Mouse (Mus musculus): Measurements from ENCODE around the gene Pgrmc2.
A peak's percentile ranks its signal among the peaks of the same experiment; 100 is the strongest.

The Pgrmc2 gene

DNA sequence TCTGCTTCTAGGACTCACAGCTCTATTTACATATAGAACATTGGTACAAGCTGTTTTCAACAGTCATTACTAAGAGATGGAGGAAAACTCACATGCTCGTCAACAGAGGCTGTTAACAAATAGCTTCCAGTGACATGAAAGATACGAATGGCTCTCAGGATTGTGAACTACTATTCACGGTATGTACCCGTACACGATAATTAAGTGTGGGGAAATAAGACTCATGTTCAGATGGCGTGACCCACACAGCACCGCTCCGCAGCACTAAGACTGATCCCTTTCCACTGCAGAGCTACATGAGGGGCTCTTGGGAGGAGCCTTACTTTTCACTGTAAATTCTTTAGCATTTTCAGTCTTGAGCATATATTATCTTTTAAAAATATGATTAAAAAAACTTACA lies 7.5 kb downstream of the Pgrmc2 start:
- DNase-seq (ENCODE audit: low read depth in 2 of 2, low spot score in 2 of 2), result no peak

DNA sequence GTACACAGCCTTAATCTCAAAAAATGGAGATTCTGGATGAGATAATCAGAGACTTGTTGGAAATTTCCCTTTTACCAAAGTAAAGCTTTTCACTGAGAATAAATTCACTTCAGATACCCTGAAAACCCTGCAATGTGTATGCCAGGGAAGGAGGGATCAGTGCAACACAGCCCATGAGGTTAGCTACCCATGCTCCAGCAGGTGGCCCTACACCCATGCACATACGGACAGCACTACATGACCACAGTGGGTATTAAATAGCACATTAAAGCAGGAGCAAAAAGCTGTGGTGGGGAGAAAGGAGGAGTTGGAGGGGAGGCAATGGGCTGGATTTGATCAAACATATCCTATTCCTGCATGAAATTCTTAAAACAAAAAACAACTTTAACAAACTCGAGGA lies 12.3 kb downstream of the Pgrmc2 start:
- DNase-seq (ENCODE audit: low read depth in 2 of 2, low spot score in 2 of 2), result no peak

DNA sequence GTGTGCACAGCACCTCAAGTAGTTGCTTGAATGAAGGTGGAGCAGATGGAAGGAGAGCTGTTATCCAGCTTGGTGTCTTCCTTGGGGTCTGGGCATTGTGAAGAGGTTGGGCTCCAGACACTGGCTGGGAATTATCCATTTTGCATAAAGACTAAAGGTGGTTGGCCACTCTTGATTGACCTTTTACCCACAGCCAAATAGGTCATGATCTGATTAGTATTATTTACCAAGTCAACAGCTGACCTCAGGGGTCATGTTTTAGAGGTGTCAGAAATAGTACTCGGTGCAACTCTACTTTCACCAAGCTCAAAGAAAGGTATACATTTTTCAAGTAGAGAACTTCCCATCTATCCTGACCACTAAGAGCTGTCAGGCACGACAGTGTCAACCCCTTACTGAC lies 17.5 kb downstream of the Pgrmc2 start:
- no peak for DNase-seq (ENCODE audit: low read depth in 2 of 2, low spot score in 2 of 2)

DNA sequence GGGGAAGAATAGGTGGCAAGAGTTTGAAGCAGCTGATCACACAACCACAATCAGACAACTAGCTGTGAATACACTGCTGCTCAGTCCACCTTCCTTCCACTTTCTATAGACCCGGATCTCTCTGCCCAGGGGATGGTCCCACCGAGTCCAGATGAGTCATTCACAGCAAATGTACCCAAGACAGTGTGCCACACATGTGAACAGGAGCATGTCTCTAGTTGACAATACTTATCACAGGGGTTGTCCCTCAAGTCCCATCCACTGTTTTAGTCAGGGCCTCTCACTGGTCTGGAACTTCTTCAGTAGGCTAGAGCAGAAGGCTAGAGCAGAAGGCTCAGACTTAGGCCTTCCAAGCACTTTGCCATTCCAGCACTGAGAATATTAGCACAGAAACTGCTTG lies 20.1 kb downstream of the Pgrmc2 start:
- no peak for DNase-seq (ENCODE audit: low read depth in 2 of 2, low spot score in 2 of 2)

DNA sequence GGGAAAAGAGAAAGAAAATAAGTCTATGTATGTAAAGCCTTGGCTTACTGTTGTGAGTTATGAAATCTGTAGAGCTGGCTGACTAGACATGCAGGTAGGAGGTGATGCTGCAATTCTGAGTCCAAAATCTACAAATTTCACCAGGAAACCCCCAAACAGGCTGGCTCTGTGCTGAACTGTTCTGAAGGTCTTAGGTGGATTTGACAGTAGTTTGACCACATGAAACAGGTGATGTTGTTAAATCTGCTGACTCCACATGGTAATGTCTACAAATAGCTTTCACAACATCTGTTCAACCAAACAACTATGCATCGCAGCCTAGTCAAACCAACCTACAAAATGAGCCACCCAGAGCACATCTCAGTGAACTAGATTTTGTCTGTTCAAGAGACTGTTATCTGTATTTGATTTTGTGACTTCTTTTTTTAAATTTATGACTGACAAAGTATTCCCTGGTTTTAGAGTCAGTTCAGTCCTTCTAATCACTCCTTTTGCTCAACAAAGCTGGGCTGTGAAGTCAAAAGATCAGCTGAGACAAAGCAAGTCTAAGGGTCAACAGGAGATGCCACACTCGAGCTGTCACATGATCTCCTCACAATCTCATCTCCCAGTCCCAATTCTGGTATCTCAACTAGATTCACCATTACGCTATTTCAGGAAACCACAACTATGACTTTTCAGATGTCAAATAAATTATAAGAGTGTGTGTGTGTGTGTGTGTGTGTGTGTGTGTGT lies 20.8 kb downstream of the Pgrmc2 start:
- no peak for DNase-seq (ENCODE audit: low read depth in 2 of 2, low spot score in 2 of 2)

DNA sequence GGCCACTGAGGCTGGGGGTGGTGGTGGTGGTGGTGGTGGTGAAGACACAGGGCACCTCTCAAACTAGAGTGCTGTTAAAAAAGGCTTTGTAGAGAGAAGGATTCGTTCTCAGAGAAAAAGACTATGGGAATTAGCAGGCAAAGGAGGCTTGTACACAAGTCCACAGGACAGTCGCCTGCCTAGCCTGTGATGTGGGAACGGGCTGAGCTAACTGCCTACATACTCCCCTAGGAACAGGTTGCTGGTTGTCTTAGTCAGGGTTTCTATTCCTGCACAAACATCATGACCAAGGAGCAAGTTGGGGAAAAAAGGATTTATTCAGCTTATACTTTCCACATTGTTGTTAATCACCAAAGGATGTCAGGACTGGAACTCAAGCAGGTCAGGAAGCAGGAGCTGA lies 23.6 kb downstream of the Pgrmc2 start:
- DNase-seq (ENCODE audit: low read depth in 2 of 2, low spot score in 2 of 2), result no peak

DNA sequence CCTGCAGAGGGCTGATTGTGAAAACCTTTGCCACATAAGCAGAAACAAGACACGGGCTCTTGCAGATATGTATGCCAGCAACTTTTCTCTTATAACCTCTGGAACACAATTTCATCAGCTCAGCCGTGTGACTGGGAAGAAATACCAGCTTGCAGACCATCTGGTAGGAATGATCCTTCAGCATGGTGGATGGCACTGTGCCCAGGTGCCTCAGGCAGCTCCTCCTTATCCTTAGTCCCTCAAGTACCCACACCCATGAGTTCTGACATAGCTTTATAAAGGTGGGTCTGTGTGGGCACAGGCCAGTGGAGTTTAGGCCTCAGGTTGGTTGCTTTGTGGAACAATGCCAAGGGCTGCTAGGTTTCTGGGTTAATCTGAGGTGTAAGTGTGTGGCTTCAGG lies 24.5 kb downstream of the Pgrmc2 start:
- DNase-seq (ENCODE audit: low read depth in 2 of 2, low spot score in 2 of 2), result no peak

DNA sequence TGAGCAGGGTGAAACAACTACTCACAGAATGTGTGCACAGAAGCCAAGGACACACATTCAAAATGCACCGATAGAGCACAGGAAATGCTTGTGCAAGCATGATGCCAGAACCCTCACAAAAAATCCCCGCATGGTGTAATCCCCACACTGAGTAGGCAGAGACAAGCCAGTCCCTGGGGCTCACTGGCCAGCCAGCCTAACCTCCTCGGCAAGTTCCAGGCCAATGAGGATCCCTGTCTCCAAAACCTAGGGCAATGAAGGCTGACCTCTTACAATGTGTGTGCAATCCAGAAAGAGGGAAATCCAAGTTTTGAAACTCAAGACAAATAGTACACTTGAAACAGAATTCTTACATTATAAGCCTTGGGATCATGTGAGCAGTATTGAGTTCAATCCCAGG lies 29.5 kb downstream of the Pgrmc2 start:
- DNase-seq (ENCODE audit: low read depth in 2 of 2, low spot score in 2 of 2), result no peak

DNA sequence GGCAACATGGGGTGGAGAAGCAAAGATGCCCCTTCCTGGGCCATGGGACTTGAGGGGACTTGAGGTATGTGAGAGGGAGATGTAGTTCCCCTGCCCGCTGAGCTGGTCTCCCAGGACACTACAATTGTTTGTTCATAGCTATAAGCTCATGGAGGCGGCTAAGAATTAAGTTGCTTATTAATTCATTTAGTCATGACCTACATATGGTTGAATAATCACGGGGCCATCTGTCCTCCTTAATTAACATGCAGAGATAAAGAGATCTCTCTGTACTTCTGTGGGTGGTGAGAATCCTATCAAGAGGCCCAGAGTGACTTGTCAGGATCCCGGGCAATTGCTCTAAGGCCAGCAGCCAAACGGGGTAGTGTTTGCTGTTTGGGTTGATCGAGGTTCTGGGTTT lies 35.0 kb downstream of the Pgrmc2 start:
- no peak for DNase-seq (ENCODE audit: low read depth in 2 of 2, low spot score in 2 of 2)

DNA sequence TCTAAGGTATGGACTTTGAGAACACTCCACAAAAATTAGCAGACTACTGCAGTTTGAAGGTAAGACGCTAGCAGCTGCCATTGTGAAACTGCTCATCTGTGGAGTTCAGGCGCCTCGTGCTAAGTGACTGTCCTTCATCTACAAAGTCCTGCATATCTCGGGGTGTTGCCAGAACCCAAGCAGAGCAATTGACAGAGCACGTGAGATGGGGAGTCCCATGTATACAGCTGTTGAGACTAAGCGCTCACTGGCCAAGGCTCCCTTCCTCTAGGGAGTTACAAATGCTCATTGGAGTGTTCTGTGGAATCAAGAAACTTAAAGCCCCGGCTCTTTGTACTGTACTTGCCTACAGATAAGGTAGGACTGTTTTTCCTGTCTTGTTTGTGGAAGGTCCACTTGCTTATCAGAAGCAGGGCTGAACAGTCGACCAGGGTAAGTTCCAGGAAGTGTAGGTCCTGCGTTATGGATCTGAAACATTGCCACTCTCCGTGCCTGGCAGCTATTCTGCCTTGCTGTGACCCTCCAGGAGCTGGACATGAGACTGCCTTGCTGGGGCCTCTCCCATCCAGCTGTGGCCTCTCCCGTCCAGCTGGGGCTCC lies 39.0 kb downstream of the Pgrmc2 start:
- DNase-seq (ENCODE audit: low read depth in 2 of 2, low spot score in 2 of 2), result no peak

DNA sequence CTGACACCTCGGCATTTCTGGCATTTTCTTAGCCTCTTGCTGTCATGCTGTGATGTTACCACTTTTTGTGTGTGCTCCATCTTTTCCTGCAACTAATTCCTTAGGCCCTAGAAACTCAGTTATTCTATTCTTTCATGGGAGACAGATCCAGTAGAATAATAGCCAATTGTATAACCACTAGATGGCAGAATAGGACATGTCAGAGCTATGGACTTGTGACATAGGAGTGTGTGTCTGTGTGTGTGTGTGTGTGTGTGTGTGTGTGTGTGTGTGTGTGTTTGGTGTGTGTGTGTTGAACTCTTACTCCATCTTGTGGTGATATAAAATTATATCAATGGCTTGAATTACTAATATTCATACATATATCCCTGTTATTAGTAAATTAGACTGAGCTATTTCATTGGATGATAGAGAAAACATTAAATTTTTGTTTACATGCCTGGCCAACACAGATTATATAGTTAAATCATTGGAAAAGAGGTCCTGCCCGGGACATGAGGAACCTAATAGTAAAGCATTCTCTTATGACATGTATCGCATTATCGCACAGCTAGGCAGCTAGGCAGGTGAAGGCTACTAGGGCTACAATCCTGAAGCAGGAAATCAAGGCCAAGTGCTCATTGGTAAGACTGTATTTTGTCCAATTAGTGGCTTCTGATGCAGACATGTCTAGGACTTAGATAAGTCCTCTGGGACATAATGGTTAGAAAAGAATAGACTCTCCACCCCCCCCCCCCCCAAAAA lies 40.5 kb downstream of the Pgrmc2 start:
- DNase-seq (ENCODE audit: low read depth in 2 of 2, low spot score in 2 of 2), result peak in 1 of 2 experiments; percentile 15

DNA sequence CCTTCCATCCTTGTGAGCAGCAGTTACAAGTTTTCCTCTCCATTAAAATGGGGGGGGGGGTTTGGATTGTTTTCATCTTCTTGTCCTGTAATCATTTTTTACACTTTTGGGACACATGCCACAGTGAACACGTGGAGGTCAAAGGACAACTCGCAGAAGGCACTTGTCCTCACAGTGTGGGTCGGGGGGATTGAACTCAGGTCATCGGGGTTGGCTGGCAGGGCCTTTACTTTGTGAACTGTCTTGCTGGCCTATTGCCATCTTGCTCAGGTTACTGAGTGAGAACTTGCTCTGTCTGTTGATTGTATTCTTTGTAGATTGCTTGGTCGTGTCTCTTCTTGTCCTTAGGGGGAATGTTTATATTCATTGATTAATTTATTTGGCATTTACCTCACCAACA lies 41.6 kb downstream of the Pgrmc2 start:
- DNase-seq (ENCODE audit: low read depth in 2 of 2, low spot score in 2 of 2), result no peak

DNA sequence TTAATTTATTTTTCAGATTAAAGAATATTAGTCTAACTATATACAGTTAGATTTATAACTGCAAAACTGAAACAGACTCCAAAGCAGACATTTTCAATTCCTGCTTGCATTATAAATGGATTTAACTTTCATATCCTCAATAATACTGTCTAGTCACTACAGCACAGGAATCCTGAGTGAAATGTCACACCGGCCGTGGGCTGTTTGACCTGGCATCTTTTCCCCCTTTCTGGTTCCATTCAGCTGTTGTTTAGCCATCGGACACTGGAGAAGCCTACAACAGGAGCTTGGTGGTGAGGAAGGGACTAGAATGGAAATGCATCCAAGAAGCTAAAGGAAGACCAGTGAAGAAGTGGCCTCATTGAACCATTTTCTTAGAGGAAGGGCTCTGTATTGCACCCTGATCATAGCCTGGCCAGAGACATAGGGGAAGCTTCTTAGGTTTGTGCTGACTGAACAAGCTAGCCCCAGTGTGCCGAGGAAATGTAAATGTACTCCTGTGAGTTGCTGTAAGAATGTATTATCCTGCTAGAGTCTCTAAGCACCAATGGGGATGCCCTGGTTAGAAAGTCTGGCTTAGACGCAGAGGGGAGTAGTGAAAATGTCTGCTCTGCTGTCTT lies 44.4 kb downstream of the Pgrmc2 start:
- DNase-seq (ENCODE audit: low read depth in 2 of 2, low spot score in 2 of 2), result no peak

DNA sequence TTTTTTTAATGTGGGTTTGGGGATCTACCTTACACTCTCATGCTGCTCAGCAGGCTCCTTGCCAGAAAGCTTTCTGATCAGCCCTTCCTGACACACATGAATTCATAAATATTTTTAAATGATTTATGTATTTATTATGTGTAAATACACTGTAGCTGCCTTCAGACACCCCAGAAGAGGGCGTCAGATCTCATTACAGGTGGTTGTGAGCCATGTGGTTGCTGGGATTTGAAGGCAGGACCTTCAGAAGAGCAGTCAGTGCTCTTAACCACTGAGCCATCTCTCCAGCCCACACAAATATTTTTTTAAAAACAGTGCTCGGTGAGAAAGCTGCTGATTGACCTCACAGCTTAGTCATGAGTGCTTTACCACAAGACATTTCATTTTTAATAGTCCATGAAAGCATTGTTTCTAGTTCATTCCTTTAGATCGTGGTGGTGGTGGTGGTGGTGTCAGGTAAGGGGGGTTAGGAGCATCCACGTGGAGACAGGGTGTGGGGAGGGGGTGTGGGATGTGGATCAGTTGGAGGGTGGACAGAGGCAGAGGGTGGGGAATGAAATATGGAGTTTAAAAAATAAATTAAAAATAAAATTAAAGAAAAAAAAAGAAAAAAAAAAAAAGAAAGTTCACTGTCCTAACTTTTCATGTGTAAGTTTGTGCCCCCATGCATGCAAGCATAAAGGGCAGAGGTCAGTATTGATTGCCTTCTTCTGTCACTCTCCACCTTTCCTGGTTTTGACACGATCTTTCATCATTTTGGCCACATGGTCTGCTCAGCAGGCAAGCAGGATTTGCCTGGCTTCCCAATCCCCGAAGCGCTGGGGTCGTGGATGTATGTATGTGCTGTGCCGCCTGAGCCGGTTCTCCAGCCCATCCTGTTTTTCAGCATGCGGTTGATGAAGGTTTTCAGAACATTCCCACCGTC lies 51.3 kb downstream of the Pgrmc2 start:
- DNase-seq (ENCODE audit: low read depth in 2 of 2, low spot score in 2 of 2), result no peak

DNA sequence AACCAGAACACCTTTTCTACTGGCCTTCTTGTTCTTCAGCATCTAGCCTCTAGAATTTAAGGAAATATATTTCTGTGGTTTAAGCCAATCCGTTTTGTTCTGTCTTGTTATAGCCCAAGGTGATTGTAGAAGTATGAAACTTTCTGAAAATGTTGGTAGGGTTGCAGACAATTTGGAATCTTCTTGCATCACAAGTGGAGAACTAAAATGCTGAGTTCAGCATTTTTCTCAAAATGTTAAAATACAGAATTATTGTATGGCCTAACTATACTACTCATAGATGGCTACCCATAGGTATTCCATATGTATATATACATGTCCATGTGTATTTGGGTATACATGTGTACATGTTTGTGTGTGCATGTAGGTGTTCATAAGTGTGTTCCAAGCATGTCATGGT lies 52.1 kb downstream of the Pgrmc2 start:
- no peak for DNase-seq (ENCODE audit: low read depth in 2 of 2, low spot score in 2 of 2)

DNA sequence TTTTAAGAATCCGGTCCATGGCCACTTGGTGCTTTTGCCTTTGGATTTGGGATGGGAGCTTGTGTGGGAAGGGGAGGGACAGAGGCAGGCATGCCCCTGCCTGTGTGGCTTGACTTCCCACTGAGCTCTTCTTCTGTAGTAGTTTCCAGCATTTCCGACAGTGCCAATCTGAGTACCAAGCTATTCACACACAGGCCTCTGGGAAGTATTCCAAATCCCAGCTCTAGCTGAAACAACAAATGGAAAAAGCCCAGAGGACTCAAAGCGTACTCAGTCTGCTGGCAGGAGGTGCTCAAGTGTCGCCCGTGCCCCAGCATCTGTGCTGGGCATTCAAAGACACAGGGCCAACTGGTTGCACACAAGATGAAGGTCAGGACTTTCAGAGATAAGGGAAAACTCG lies 60.9 kb downstream of the Pgrmc2 start:
- DNase-seq (ENCODE audit: low read depth in 2 of 2, low spot score in 2 of 2), result no peak

DNA sequence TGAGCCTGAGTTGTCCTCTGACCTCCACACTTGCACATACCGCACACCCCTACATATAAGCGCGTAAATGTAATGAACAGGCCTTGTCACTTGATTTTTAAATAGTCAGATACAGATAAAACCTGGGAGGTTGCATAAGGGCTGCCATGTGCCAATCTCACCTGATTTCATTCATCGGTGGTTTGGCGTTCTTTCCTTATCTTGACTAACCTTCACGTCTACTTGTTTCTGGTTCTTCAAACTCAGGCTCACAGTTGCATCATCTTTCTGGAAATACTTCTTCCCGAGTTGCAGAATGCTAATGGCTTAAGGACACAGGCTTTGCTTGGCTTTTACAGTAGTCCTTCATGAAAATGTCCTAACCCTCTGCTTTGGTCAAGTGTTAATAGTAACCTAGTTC lies 62.2 kb downstream of the Pgrmc2 start:
- DNase-seq (ENCODE audit: low read depth in 2 of 2, low spot score in 2 of 2), result no peak

DNA sequence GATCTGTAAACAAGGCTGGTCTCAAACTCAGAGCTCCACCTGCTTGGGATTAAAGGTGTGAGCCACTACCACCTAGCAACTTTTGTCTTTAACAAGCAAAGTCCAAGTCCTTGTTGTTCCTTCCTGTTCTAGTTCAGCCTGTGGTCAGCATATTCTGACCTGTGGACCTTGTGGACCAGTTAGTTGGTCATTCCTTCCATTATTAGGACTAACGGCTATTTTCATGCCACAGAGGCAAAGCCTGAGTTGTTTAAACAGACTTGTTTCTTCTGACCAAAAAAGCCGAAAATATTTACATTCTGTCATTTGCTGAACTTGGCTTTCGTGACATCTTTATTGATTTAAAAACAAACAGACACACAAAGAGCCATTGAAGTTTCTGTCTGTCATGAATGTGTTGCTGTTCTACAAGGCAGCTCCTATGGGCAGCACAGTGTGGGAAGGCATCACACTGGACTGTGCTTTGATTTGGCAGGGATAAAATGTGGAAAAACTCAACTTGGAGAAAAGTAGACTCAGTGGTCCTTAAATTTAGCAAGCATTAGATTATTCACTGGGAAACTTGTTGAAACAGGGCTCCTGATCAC lies 64.7 kb downstream of the Pgrmc2 start:
- DNase-seq (ENCODE audit: low read depth in 2 of 2, low spot score in 2 of 2), result no peak

Measured in CD8-positive naive resting alpha-beta T cell, adult 2 months (primary cell).